Mouse (Mus musculus): ENCODE measurements around the gene Shd. TPM values are rescaled to one million over a fixed set of nuclear protein-coding genes. Genes with fewer than 3 reads are reported as not detected.

The Shd gene
- polyA plus RNA-seq, 1 experiment, result 2.9 TPM

DNA sequence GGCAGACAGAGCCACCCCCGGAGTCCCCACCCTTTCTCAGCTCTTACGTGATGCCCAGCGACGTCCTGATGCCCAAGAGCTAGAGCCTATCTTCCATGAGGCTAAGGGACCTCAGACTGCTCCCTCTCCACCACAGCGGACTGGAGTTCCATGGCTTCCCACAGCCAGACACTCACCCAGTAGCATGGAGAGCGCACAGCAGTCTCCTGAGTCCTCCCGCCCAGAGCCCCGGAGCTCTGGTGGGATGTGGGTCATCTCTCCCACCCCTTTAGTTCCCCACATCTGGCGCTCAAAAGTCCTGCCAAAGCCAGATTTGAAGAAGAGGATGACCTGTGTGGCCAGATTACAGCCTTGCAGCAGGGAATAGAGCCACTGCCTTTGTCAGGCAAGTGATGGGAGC lies 19.7 kb upstream of the Shd start:
- H3K36me3 ChIP-seq (replicated peaks; ENCODE audit: low read length), result peaks cover 14% of the 10 kb centered on the region
- H3K27me3 ChIP-seq (replicated peaks), result no peaks in the 10 kb centered on the region
- TF ChIP-seq GATA1 (IDR thresholded peaks at IDR 0.05; ENCODE audit: borderline replicate concordance, low read length), result no peak
- no peak for TF ChIP-seq FLI1 (IDR thresholded peaks at IDR 0.05; ENCODE audit: low read length)
- no peaks in the 10 kb centered on the region for H3K9me3 ChIP-seq
- peaks cover 73% of the 10 kb centered on the region for H3K4me1 ChIP-seq
- no peak overlapping the region for H3K4me3 ChIP-seq (replicated peaks)

DNA sequence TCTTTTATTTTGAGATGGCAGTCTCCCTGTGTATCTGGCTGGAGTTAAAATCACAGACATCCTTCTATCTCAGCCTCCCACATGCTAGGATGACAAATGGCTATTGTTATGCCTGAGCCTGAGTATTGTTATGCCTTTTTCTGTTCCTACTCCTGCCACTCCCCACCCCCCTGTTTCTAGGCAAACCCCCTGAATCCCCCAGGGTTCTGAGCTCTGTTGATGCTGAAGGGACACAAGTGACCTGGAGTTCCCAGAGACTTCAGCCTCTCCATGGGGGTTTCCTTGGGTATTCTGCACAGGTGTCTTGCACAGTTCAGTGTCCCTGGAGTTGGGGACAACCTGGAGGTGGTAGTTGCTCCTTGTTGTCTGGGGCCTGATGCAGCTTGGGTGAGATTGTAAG lies 18.2 kb upstream of the Shd start:
- TF ChIP-seq GATA1 (IDR thresholded peaks at IDR 0.05; ENCODE audit: borderline replicate concordance, low read length), result no peak
- TF ChIP-seq FLI1 (IDR thresholded peaks at IDR 0.05; ENCODE audit: low read length), result no peak
- H3K27me3 ChIP-seq (replicated peaks), result no peaks in the 10 kb centered on the region
- H3K4me1 ChIP-seq, result peaks cover 73% of the 10 kb centered on the region
- peak overlapping the region; percentile 90 for H3K4me3 ChIP-seq (replicated peaks)
- no peaks in the 10 kb centered on the region for H3K9me3 ChIP-seq
- peaks cover 25% of the 10 kb centered on the region for H3K36me3 ChIP-seq (replicated peaks; ENCODE audit: low read length)

DNA sequence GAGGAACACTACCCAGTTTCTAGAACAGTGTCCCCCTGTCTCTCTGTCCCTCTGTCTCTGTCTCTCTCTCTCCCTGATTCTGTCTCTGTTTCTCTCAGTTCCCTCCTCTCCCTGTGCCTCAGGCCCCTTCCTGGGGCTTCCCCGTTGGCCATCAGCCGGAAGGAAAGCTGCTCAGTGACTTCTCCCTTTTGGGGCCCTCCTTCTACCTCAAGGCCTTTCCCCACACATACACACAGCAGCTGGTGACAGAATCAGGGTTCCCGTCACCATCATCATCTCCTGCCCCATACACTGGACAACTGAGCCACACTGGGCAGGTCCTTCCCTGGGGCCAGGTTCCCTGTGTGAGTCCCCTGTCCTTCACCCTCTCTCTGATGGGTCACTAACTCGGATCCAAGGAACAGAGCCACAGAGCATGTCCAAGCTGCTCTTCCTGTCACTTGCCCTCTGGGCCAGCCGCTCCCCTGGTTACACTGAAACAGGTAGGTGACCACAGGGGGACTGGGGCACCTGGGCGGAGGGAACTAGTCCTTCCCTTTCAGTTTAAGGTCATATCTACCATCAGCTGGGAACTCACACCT lies 17.7 kb upstream of the Shd start, which contains the start of gene Ebi3:
Gene Ebi3 (plus strand): TSS at position 194 of the 581 bp plus-strand sequence.
- Histone ChIP-seq H3K4me3 (replicated peaks) (peak within 1 kb of the TSS; percentile 90), H3K36me3 (replicated peaks; ENCODE audit: low read length) (peaks cover 25% of the 10 kb centered on the region), H3K27me3 (replicated peaks) (no peaks in the 10 kb centered on the region), H3K9me3 (no peaks in the 10 kb centered on the region), H3K4me1 (peaks cover 75% of the 10 kb centered on the region)
- TF ChIP-seq FLI1 (IDR thresholded peaks at IDR 0.05; ENCODE audit: low read length) (no peak), GATA1 (IDR thresholded peaks at IDR 0.05; ENCODE audit: borderline replicate concordance, low read length) (no peak)

DNA sequence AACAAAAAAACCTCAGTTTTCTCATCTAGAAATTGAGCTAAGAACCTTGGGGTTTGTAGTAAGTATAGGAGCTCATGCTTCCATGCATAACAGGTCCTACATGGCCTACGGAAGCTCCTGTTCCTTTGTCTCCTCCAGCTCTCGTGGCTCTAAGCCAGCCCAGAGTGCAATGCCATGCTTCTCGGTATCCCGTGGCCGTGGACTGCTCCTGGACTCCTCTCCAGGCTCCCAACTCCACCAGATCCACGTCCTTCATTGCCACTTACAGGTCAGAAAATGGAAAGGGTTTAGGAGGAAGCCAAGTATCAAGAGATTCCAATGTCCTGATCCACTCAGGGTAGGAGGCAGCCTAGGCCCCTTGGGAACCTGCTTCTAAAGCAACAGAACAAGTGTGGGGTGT lies 16.5 kb upstream of the Shd start:
- peak overlapping the region; percentile 34 for H3K4me3 ChIP-seq (replicated peaks)
- TF ChIP-seq GATA1 (IDR thresholded peaks at IDR 0.05; ENCODE audit: borderline replicate concordance, low read length) (no peak), FLI1 (IDR thresholded peaks at IDR 0.05; ENCODE audit: low read length) (no peak)
- H3K4me1 ChIP-seq, result peaks cover 78% of the 10 kb centered on the region
- H3K9me3 ChIP-seq, result no peaks in the 10 kb centered on the region
- peaks cover 25% of the 10 kb centered on the region for H3K36me3 ChIP-seq (replicated peaks; ENCODE audit: low read length)
- no peaks in the 10 kb centered on the region for H3K27me3 ChIP-seq (replicated peaks)

DNA sequence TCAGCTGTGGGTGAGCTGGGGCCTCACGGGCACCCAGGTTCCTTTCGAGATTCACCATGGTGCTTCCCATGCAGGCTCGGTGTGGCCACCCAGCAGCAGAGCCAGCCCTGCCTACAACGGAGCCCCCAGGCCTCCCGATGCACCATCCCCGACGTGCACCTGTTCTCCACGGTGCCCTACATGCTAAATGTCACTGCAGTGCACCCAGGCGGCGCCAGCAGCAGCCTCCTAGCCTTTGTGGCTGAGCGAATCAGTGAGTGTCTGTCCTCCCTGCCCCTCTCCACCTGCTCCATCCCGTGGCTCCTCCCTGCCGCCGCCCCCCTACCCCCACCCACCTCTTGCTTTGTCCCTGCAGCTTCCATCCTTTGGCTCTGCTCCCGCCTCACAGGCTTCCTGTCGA lies 16.0 kb upstream of the Shd start:
- no peak for TF ChIP-seq FLI1 (IDR thresholded peaks at IDR 0.05; ENCODE audit: low read length)
- H3K36me3 ChIP-seq (replicated peaks; ENCODE audit: low read length), result peaks cover 25% of the 10 kb centered on the region
- no peaks in the 10 kb centered on the region for H3K9me3 ChIP-seq
- H3K4me3 ChIP-seq (replicated peaks), result peak overlapping the region; percentile 77
- peaks cover 78% of the 10 kb centered on the region for H3K4me1 ChIP-seq
- no peaks in the 10 kb centered on the region for H3K27me3 ChIP-seq (replicated peaks)

DNA sequence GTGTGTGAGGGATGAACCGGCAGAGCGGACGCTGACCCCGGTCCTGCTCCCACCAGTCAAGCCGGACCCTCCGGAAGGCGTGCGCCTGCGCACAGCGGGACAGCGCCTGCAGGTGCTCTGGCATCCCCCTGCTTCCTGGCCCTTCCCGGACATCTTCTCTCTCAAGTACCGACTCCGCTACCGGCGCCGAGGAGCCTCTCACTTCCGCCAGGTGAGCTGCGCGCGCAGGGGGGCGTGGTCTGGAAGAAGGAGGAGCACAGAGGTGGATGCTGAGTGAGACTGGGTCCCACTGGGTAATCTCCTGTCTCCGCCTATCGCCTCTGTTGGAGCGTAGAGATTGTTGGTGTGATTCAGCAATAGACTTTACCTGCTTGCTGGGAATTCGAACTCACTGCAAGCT lies 14.1 kb upstream of the Shd start:
- Histone ChIP-seq H3K36me3 (replicated peaks; ENCODE audit: low read length) (peaks cover 37% of the 10 kb centered on the region), H3K9me3 (no peaks in the 10 kb centered on the region), H3K4me3 (replicated peaks) (peak overlapping the region; percentile 59), H3K27me3 (replicated peaks) (no peaks in the 10 kb centered on the region), H3K4me1 (peaks cover 86% of the 10 kb centered on the region)
- no peak for TF ChIP-seq GATA1 (IDR thresholded peaks at IDR 0.05; ENCODE audit: borderline replicate concordance, low read length)
- no peak for TF ChIP-seq FLI1 (IDR thresholded peaks at IDR 0.05; ENCODE audit: low read length)

DNA sequence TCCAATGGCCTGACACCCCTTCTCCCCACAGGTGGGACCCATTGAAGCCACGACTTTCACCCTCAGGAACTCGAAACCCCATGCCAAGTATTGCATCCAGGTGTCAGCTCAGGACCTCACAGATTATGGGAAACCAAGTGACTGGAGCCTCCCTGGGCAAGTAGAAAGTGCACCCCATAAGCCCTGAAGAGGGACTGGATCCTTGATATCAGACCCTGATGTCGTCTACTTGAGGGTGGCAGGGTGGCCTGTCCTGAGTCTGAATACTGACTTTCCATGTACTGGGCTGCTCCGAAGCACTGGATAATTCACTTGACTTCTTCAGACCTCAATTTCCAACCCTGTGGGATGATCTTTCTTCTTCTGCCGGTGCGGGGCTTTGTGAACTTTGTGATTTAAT lies 13.7 kb upstream of the Shd start:
- TF ChIP-seq FLI1 (IDR thresholded peaks at IDR 0.05; ENCODE audit: low read length) (no peak), GATA1 (IDR thresholded peaks at IDR 0.05; ENCODE audit: borderline replicate concordance, low read length) (no peak)
- H3K36me3 ChIP-seq (replicated peaks; ENCODE audit: low read length), result peaks cover 41% of the 10 kb centered on the region
- no peaks in the 10 kb centered on the region for H3K27me3 ChIP-seq (replicated peaks)
- H3K4me1 ChIP-seq, result peaks cover 86% of the 10 kb centered on the region
- H3K9me3 ChIP-seq, result no peaks in the 10 kb centered on the region
- peak overlapping the region; percentile 59 for H3K4me3 ChIP-seq (replicated peaks)

DNA sequence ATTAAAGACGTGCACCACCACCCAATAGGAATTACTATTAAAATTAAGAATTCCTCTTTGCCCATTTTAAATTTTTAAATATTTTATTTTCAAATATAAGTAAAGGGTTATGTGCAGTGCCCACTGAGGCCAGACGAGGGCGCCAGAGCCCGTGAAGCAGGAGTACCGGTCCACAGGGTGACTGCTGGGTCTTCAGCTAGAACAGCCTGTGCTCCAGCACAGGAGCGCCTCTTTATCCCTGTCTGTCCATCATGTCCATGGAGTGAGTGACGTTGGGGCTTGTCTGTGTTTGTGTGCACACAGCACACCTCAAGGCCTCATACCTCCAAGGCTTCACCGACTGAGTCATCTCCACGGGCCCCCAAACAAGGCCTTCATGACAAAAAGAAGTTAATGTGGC lies 13.1 kb upstream of the Shd start:
- H3K4me1 ChIP-seq, result peaks cover 86% of the 10 kb centered on the region
- peaks cover 47% of the 10 kb centered on the region for H3K36me3 ChIP-seq (replicated peaks; ENCODE audit: low read length)

DNA sequence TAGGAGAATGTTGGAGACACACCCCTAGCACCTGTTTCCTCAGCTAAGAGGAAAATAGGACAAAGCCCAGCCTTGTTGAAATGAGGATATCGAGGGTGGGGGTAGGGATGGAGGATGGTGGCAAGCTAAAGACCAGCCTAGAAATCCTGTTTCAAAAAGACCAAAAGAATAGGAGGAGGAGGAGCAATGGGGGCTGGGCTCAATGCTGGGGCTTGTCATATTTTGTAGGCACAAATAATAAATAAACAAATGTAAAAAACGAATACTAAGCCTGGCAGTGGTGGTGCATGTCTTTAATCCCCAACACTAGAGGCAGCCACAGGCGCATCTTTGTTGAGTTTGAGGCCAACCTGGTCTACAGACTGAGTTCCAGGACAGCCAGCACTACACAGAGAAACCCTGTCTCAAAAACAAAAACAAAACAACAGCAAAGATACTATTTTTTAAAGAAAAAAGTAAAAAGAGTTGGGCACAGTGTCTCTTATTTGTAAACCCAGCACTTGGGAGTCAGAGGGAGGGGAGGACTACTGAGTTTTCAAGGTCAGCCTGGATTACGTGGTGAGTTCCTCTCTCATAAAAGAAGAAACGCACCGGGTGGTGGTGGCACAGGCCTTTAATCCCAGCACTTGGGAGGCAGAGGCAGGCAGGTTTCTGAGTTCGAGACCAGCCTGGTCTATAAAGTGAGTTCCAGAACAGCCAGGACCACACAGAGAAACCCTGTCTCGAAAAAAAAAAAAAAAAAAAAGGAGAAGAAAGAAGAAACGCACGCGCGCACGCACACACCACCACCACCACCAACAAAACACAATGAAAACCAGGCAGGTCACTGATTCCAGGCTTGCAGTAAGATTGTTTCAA lies 12.3 kb upstream of the Shd start:
- peak overlapping the region; percentile 95 for H3K4me3 ChIP-seq (replicated peaks)
- peaks cover 83% of the 10 kb centered on the region for H3K4me1 ChIP-seq
- H3K9me3 ChIP-seq, result no peaks in the 10 kb centered on the region
- H3K27me3 ChIP-seq (replicated peaks), result no peaks in the 10 kb centered on the region
- H3K36me3 ChIP-seq (replicated peaks; ENCODE audit: low read length), result peaks cover 52% of the 10 kb centered on the region
- no peak for TF ChIP-seq GATA1 (IDR thresholded peaks at IDR 0.05; ENCODE audit: borderline replicate concordance, low read length)

More for the DNA sequence above, 13.1 kb upstream of the Shd start:
- TF ChIP-seq GATA1 (IDR thresholded peaks at IDR 0.05; ENCODE audit: borderline replicate concordance, low read length), result no peak
- no peak for TF ChIP-seq FLI1 (IDR thresholded peaks at IDR 0.05; ENCODE audit: low read length)
- Histone ChIP-seq H3K27me3 (replicated peaks) (no peaks in the 10 kb centered on the region), H3K4me3 (replicated peaks) (peak overlapping the region; percentile 81), H3K9me3 (no peaks in the 10 kb centered on the region)

DNA sequence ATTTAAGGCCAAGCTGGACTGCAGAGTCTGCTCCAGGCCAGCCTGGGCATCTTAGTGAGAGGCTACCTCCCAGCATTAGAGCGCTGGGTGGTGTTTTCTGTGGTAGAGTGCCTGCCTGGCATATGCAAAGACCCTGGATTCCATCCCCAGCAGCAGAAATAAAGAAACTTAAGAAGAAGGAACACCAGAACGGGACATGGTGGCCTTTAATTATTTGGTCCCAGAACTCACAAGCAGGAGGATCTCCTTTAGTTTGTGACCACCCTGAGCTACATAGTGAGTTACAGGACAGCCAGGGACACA lies 11.7 kb upstream of the Shd start:
- peaks cover 83% of the 10 kb centered on the region for H3K4me1 ChIP-seq

More for the DNA sequence above, 11.7 kb upstream of the Shd start:
- Histone ChIP-seq H3K4me3 (replicated peaks) (peak overlapping the region; percentile 95), H3K27me3 (replicated peaks) (no peaks in the 10 kb centered on the region), H3K9me3 (no peaks in the 10 kb centered on the region), H3K36me3 (replicated peaks; ENCODE audit: low read length) (peaks cover 58% of the 10 kb centered on the region)
- no peak for TF ChIP-seq GATA1 (IDR thresholded peaks at IDR 0.05; ENCODE audit: borderline replicate concordance, low read length)
- TF ChIP-seq FLI1 (IDR thresholded peaks at IDR 0.05; ENCODE audit: low read length), result no peak
